In the genomic region with DNA sequence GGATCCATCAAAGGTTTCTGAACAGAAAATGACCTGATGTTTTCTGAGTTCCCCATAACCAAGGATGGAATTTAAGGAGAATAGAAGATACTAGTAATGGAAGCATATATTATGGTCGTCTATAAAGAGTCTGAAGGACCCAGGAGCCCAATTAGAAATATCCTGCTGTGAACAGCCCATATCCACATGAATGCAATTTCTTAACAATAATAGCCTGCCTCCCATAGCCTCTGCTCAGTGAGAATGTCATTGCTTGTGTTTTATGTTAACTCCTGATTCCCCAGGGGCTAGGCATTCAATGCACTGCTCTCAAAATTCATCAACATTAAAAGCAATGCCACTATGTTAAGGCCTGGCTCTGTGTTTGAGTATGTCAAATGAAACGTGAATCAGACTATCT, we compare ENCODE assay signal across 26 mouse cellular contexts. TPM values are rescaled to one million over a fixed set of nuclear protein-coding genes. Genes with fewer than 3 reads are reported as not detected.
A peak's percentile ranks its signal among the peaks of the same experiment; 100 is the strongest.
DNase-seq lines count a peak whose midpoint lies in the region; ATAC-seq and TF ChIP-seq lines count a peak whose summit lies in the region.
"Had no signal": no experiment of that assay in that cellular context is flagged by ENCODE, and none has a peak within 500 bp of the region (broad histone marks: within the 10 kb centered on the region; RNA-seq: fewer than 3 reads in every experiment).

No protein-coding gene starts in this region.

- TF ChIP-seq CTCF in hindbrain, postnatal 0 days (IDR thresholded peaks at IDR 0.05; ENCODE audit: low read depth): no peak

- H3K9ac ChIP-seq in forebrain, embryonic 13.5 days: no peak overlapping the region
- no peak overlapping the region for H3K9ac ChIP-seq in hindbrain, postnatal 0 days (replicated peaks; ENCODE audit: low read length)
- H3K9ac ChIP-seq in hindbrain, embryonic 13.5 days: no peak overlapping the region
- no peak overlapping the region for H3K9ac ChIP-seq in neural tube, embryonic 13.5 days
- no peak overlapping the region for H3K9ac ChIP-seq in neural tube, embryonic 15.5 days (replicated peaks)
- H3K9ac ChIP-seq: heart, embryonic 13.5 days; limb, embryonic 15.5 days; liver, embryonic 13.5 days had no signal

- no peak overlapping the region for H3K27ac ChIP-seq in forebrain, embryonic 13.5 days
- no peak overlapping the region for H3K27ac ChIP-seq in forebrain, embryonic 10.5 days
- H3K27ac ChIP-seq in hindbrain, postnatal 0 days: no peak overlapping the region
- no peak overlapping the region for H3K27ac ChIP-seq in hindbrain, embryonic 13.5 days
- no peak overlapping the region for H3K27ac ChIP-seq in neural tube, embryonic 13.5 days (replicated peaks)
- H3K27ac ChIP-seq in neural tube, embryonic 15.5 days (replicated peaks): no peak overlapping the region
- H3K27ac ChIP-seq: heart, embryonic 13.5 days; hindbrain, embryonic 10.5 days; limb, embryonic 10.5 days; limb, embryonic 15.5 days; liver, embryonic 13.5 days had no signal

- peaks cover 12% of the 10 kb centered on the region for H3K36me3 ChIP-seq in forebrain, embryonic 13.5 days (ENCODE audit: poor library complexity, severe bottlenecking)
- H3K36me3 ChIP-seq in forebrain, embryonic 10.5 days (replicated peaks): peaks cover 20% of the 10 kb centered on the region
- no peaks in the 10 kb centered on the region for H3K36me3 ChIP-seq in hindbrain, postnatal 0 days (ENCODE audit: insufficient read depth, low read length)
- peaks cover 19% of the 10 kb centered on the region for H3K36me3 ChIP-seq in hindbrain, embryonic 13.5 days
- H3K36me3 ChIP-seq in neural tube, embryonic 13.5 days: peaks cover 17% of the 10 kb centered on the region
- peaks cover 2% of the 10 kb centered on the region; the same call in 1 of the 2 replicates for H3K36me3 ChIP-seq in neural tube, embryonic 15.5 days
- H3K36me3 ChIP-seq: liver, embryonic 13.5 days had no signal

- H3K4me2 ChIP-seq in forebrain, embryonic 13.5 days: no peak overlapping the region
- no peak overlapping the region for H3K4me2 ChIP-seq in hindbrain, postnatal 0 days (ENCODE audit: low read depth, low read length)
- H3K4me2 ChIP-seq in hindbrain, embryonic 13.5 days: no peak overlapping the region
- H3K4me2 ChIP-seq in neural tube, embryonic 13.5 days: no peak overlapping the region
- no peak overlapping the region for H3K4me2 ChIP-seq in neural tube, embryonic 15.5 days
- H3K4me2 ChIP-seq: heart, embryonic 13.5 days; limb, embryonic 15.5 days; liver, embryonic 13.5 days had no signal

- H3K9me3 ChIP-seq in forebrain, embryonic 13.5 days (replicated peaks): no peaks in the 10 kb centered on the region
- no peaks in the 10 kb centered on the region for H3K9me3 ChIP-seq in forebrain, embryonic 10.5 days
- H3K9me3 ChIP-seq in hindbrain, postnatal 0 days (ENCODE audit: low read length): no peaks in the 10 kb centered on the region
- H3K9me3 ChIP-seq in hindbrain, embryonic 13.5 days: no peaks in the 10 kb centered on the region
- H3K9me3 ChIP-seq in neural tube, embryonic 13.5 days: no peaks in the 10 kb centered on the region
- no peaks in the 10 kb centered on the region for H3K9me3 ChIP-seq in neural tube, embryonic 15.5 days (replicated peaks)
- H3K9me3 ChIP-seq: heart, embryonic 13.5 days; hindbrain, embryonic 10.5 days; limb, embryonic 10.5 days; limb, embryonic 15.5 days; liver, embryonic 13.5 days; megakaryocyte, embryonic 14.5 days had no signal

- 6% methylated on average over 2 of the region's 2 CpGs for WGBS in forebrain, embryonic 13.5 days
- whole genome bisulfite sequencing in forebrain, embryonic 10.5 days: 27% methylated on average over 2 of the region's 2 CpGs
- WGBS in hindbrain, postnatal 0 days: 34% methylated on average over 2 of the region's 2 CpGs
- 31% methylated on average over 2 of the region's 2 CpGs for WGBS in hindbrain, embryonic 13.5 days
- WGBS in neural tube, embryonic 13.5 days: 20% methylated on average over 2 of the region's 2 CpGs
- WGBS in neural tube, embryonic 15.5 days: 18% methylated on average over 2 of the region's 2 CpGs

- peak; percentile 57; the same call in 1 of the 2 replicates for ATAC-seq in forebrain, embryonic 13.5 days
- ATAC-seq in hindbrain, postnatal 0 days: no peak
- ATAC-seq in hindbrain, embryonic 13.5 days (ENCODE audit: low FRiP score): no peak
- 0 out of 2 replicates have a peak, but pooled peaks have one; percentile 36 for ATAC-seq in neural tube, embryonic 13.5 days (ENCODE audit: low read depth)
- ATAC-seq in neural tube, embryonic 15.5 days (ENCODE audit: low FRiP score): no peak
- ATAC-seq: CD4-positive, CD25-positive, alpha-beta regulatory T cell, adult 4 months; intestine, postnatal 0 days; lung, postnatal 0 days had no signal

- H3K4me1 ChIP-seq in forebrain, embryonic 13.5 days: peaks cover 12% of the 10 kb centered on the region; the same call in 1 of the 2 replicates
- peaks cover 29% of the 10 kb centered on the region for H3K4me1 ChIP-seq in forebrain, embryonic 10.5 days
- no peaks in the 10 kb centered on the region for H3K4me1 ChIP-seq in hindbrain, postnatal 0 days (ENCODE audit: insufficient read depth, low read length)
- H3K4me1 ChIP-seq in hindbrain, embryonic 13.5 days (replicated peaks): peaks cover 11% of the 10 kb centered on the region; the same call in 1 of the 2 replicates
- H3K4me1 ChIP-seq in neural tube, embryonic 13.5 days (replicated peaks): peaks cover 28% of the 10 kb centered on the region
- H3K4me1 ChIP-seq in neural tube, embryonic 15.5 days: 0 out of 2 replicates have a peak, but pooled peaks cover 4% of the 10 kb centered on the region
- H3K4me1 ChIP-seq: limb, embryonic 10.5 days; limb, embryonic 15.5 days had no signal

- no peaks in the 10 kb centered on the region for H3K27me3 ChIP-seq in forebrain, embryonic 13.5 days
- H3K27me3 ChIP-seq in forebrain, embryonic 10.5 days (ENCODE audit: poor library complexity, severe bottlenecking): no peaks in the 10 kb centered on the region
- no peaks in the 10 kb centered on the region for H3K27me3 ChIP-seq in hindbrain, postnatal 0 days (ENCODE audit: insufficient read depth, low read length)
- H3K27me3 ChIP-seq in hindbrain, embryonic 13.5 days: no peaks in the 10 kb centered on the region
- no peaks in the 10 kb centered on the region for H3K27me3 ChIP-seq in neural tube, embryonic 13.5 days
- H3K27me3 ChIP-seq in neural tube, embryonic 15.5 days (replicated peaks): no peaks in the 10 kb centered on the region
- H3K27me3 ChIP-seq: heart, embryonic 13.5 days; limb, embryonic 15.5 days; liver, embryonic 13.5 days; megakaryocyte, embryonic 14.5 days had no signal

- H3K4me3 ChIP-seq in forebrain, embryonic 13.5 days: no peak overlapping the region
- H3K4me3 ChIP-seq in forebrain, embryonic 10.5 days: no peak overlapping the region
- no peak overlapping the region for H3K4me3 ChIP-seq in hindbrain, postnatal 0 days (ENCODE audit: low read length)
- H3K4me3 ChIP-seq in hindbrain, embryonic 13.5 days: no peak overlapping the region
- no peak overlapping the region for H3K4me3 ChIP-seq in neural tube, embryonic 13.5 days
- no peak overlapping the region for H3K4me3 ChIP-seq in neural tube, embryonic 15.5 days (replicated peaks)
- H3K4me3 ChIP-seq: heart, embryonic 13.5 days; hindbrain, embryonic 10.5 days; limb, embryonic 10.5 days; limb, embryonic 15.5 days; liver, embryonic 13.5 days; megakaryocyte, embryonic 14.5 days had no signal

- no peak for DNase-seq in forebrain, embryonic 10.5 days (ENCODE audit: extremely low spot score, low spot score)
- peak; percentile 7 for DNase-seq in hindbrain, postnatal 0 days (ENCODE audit: low spot score)
- DNase-seq in frontal cortex, postnatal 14 days (ENCODE audit: low spot score in 2 of 2): no peak
- DNase-seq: adrenal gland, postnatal 14 days; cerebellum, adult 11-12 months; cerebellum, adult 9-11 months; heart, postnatal 10 days; kidney, postnatal 14 days; layer of hippocampus, adult 9-11 months; liver, embryonic 13.5 days; lung, adult 18-20 months; lung, postnatal 4 days; right cerebral cortex, postnatal 14 days; thymus, postnatal 4 days had no signal

RNA-seq across cellular contexts. Expression of a gene that starts 49.5 kb away (rescaled TPM):
- polyA plus RNA-seq in forebrain, embryonic 13.5 days (2015; fragmentation: Nextera tagmentation; extraction: Ambion mirVana): 34.0 and 41.6 TPM in 2 replicates
- polyA plus RNA-seq in forebrain, embryonic 10.5 days (2016; fragmentation: Nextera tagmentation; extraction: Ambion mirVana): 7.8 and 9.9 TPM in 2 replicates
- total RNA-seq in hindbrain, postnatal 0 days (2014; rRNA removed): 283 and 393 TPM in 2 replicates
- 629 and 642 TPM in 2 replicates for polyA plus RNA-seq in hindbrain, postnatal 0 days (2015; fragmentation: Nextera tagmentation; extraction: Ambion mirVana)
- polyA plus RNA-seq in hindbrain, embryonic 13.5 days (2015; fragmentation: Nextera tagmentation; extraction: Ambion mirVana): 129 and 131 TPM in 2 replicates
- polyA plus RNA-seq in neural tube, embryonic 13.5 days (2015; fragmentation: Nextera tagmentation; extraction: Ambion mirVana): 164 and 166 TPM in 2 replicates
- 383 and 428 TPM in 2 replicates for polyA plus RNA-seq in neural tube, embryonic 15.5 days (2015; fragmentation: Nextera tagmentation; extraction: Ambion mirVana)

Comparison
In these comparisons a context has a peak if more than half of its experiments do, and no peak if none do; other contexts are left out.
1. ATAC-seq: peak in forebrain, embryonic 13.5 days (single experiment) and neural tube, embryonic 13.5 days (single experiment); none in hindbrain, postnatal 0 days (single experiment), hindbrain, embryonic 13.5 days (single experiment) and neural tube, embryonic 15.5 days (single experiment).